Mouse (Mus musculus): Measurements from ENCODE around the gene Astn1. TPM values are rescaled to one million over a fixed set of nuclear protein-coding genes. Genes with fewer than 3 reads are reported as not detected.
A peak's percentile ranks its signal among the peaks of the same experiment; 100 is the strongest.

Gene Astn1
- polyA plus RNA-seq, 1 experiment = not detected

DNA sequence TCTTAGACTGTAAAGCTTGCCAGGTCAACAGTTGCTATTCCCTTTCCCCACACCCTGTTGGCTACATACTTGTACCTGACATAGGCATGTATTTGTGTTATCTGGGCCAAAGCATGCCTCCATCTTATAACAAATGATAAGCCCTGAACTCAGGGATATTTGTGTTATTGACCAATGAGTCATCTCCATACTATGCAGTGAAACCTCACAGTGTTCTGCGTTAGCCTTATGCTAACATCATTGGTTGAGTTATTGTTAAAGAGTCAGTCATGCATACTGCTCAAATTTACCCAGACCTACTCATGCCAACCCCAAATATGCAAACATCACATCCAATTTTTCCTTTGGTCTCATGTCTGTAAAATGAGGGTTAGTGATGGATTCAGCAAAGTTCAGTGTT is 339.3 kb downstream of the Astn1 start:
- no peak overlapping the region for H3K4me3 ChIP-seq (ENCODE audit: insufficient read depth, poor library complexity, severe bottlenecking)
- TF ChIP-seq FOSL1 (IDR thresholded peaks at IDR 0.05; ENCODE audit: insufficient read depth, low read length, poor library complexity, severe bottlenecking) (no peak), CEBPB (IDR thresholded peaks at IDR 0.05; ENCODE audit: low read depth) (no peak), CTCF (IDR thresholded peaks at IDR 0.05; ENCODE audit: control insufficient read depth, insufficient read depth, insufficient read length) (no peak), MAX (IDR thresholded peaks at IDR 0.05) (no peak), USF1 (IDR thresholded peaks at IDR 0.05; ENCODE audit: low read depth) (no peak), MYOD1 (IDR thresholded peaks at IDR 0.05; ENCODE audit: control insufficient read depth, insufficient read length, low read depth) (no peak)
- no peak overlapping the region for H3ac ChIP-seq (ENCODE audit: control insufficient read depth, insufficient read length, low read depth)
- H3K79me2 ChIP-seq (ENCODE audit: control insufficient read depth, insufficient read depth) = no peaks in the 10 kb centered on the region
- no peaks in the 10 kb centered on the region for H3K36me3 ChIP-seq (ENCODE audit: control insufficient read depth, insufficient read depth)
- no peaks in the 10 kb centered on the region for H3K79me3 ChIP-seq (ENCODE audit: low read depth)
- H3K27me3 ChIP-seq (ENCODE audit: control insufficient read depth, insufficient read depth, insufficient read length) = no peaks in the 10 kb centered on the region

DNA sequence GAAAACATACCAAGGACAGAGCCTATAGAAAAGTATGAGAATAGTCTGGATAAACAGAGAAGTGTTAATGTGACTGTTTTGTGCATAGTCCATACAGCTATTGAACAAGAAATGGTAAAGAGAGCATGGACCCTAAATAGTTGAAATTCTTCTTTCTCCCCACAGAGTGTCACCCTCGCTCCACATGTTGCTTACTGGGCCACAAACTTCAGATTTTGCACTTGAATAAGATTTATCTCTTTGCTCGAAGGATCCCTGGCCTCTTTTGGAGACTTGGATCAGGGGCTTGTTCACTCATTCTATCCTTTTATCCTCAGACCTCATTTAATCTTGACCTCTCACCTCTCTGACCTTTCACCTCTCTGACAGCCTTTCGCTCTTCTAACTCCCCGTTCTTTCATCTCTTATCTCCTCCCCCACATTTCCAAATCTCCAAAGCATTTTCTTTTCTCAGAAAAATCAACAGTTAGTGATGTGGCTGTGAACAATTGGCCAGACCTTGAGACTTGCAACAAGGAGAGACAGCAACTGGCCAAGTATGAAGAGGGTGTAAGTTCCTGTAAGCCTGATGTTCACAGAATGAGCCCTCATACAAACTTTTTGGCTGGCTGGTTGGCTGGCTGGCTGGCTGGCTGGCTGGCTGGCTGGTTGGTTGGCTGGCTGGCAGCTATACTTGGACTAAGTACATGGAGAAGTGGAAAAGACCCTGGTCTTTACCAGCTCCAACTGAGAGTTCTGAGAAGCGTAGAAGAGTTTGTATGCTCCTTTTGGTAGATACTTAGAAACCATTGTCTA is 351.4 kb downstream of the Astn1 start:
- Histone ChIP-seq H3K27me3 (ENCODE audit: control insufficient read depth, insufficient read depth, insufficient read length) (no peaks in the 10 kb centered on the region), H3K79me3 (ENCODE audit: low read depth) (no peaks in the 10 kb centered on the region)

DNA sequence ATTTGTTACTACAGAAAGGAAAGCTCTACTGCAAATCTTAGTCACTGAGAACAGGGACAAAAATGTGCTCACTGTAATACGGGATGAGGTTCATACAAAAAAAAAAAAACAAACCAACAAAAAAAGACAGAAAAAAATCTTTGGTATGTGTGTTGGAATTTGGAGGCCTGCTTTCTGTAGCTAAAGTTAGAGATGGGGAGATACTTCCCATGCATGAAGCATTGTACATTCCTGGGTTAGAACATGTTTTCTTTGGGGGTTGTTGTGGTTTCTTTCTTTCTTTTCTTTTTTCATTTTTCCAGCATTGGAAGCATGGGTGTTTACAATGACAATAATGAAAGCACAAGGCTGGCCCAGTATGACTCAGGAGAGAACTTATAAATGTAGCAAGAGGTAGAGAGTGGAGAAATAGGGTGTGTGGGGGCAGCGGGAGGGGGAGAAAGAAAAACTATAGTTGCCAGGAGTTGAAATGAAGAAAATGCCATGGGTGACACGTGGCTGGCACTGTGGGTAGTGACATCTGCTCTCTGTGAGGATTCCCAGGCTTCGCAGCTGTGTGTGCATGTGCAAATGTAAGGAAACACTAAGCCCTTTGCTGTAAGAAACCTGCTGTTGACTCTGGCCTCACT is 370.9 kb downstream of the Astn1 start:
- H3K4me3 ChIP-seq (ENCODE audit: insufficient read depth, poor library complexity, severe bottlenecking) = no peak overlapping the region
- no peak overlapping the region for H3ac ChIP-seq (ENCODE audit: control insufficient read depth, insufficient read length, low read depth)
- H3K79me2 ChIP-seq (ENCODE audit: control insufficient read depth, insufficient read depth) = no peaks in the 10 kb centered on the region
- no peaks in the 10 kb centered on the region for H3K36me3 ChIP-seq (ENCODE audit: control insufficient read depth, insufficient read depth)
- no peaks in the 10 kb centered on the region for H3K27me3 ChIP-seq (ENCODE audit: control insufficient read depth, insufficient read depth, insufficient read length)
- no peak for TF ChIP-seq CTCF (IDR thresholded peaks at IDR 0.05; ENCODE audit: control insufficient read depth, insufficient read depth, insufficient read length)
- TF ChIP-seq MYOG (IDR thresholded peaks at IDR 0.05; ENCODE audit: control insufficient read depth, extremely low read depth, insufficient read length) = no peak
- peak; percentile 82 for TF ChIP-seq MAX (IDR thresholded peaks at IDR 0.05)
- TF ChIP-seq MYOD1 (IDR thresholded peaks at IDR 0.05; ENCODE audit: control insufficient read depth, insufficient read length, low read depth) = peak; percentile 67
- TF ChIP-seq CEBPB (IDR thresholded peaks at IDR 0.05; ENCODE audit: low read depth) = peak; percentile 52
- peak; percentile 67 for TF ChIP-seq USF1 (IDR thresholded peaks at IDR 0.05; ENCODE audit: low read depth)
- no peaks in the 10 kb centered on the region for H3K79me3 ChIP-seq (ENCODE audit: low read depth)

More for the DNA sequence above, 351.4 kb downstream of the Astn1 start:
- TF ChIP-seq CTCF (IDR thresholded peaks at IDR 0.05; ENCODE audit: control insufficient read depth, insufficient read depth, insufficient read length) = peak; percentile 25
- TF ChIP-seq MYOG (IDR thresholded peaks at IDR 0.05; ENCODE audit: control insufficient read depth, extremely low read depth, insufficient read length) = no peak
- Histone ChIP-seq H3K79me2 (ENCODE audit: control insufficient read depth, insufficient read depth) (no peaks in the 10 kb centered on the region), H3K4me3 (ENCODE audit: insufficient read depth, poor library complexity, severe bottlenecking) (no peak overlapping the region), H3K36me3 (ENCODE audit: control insufficient read depth, insufficient read depth) (no peaks in the 10 kb centered on the region), H3ac (ENCODE audit: control insufficient read depth, insufficient read length, low read depth) (no peak overlapping the region)

DNA sequence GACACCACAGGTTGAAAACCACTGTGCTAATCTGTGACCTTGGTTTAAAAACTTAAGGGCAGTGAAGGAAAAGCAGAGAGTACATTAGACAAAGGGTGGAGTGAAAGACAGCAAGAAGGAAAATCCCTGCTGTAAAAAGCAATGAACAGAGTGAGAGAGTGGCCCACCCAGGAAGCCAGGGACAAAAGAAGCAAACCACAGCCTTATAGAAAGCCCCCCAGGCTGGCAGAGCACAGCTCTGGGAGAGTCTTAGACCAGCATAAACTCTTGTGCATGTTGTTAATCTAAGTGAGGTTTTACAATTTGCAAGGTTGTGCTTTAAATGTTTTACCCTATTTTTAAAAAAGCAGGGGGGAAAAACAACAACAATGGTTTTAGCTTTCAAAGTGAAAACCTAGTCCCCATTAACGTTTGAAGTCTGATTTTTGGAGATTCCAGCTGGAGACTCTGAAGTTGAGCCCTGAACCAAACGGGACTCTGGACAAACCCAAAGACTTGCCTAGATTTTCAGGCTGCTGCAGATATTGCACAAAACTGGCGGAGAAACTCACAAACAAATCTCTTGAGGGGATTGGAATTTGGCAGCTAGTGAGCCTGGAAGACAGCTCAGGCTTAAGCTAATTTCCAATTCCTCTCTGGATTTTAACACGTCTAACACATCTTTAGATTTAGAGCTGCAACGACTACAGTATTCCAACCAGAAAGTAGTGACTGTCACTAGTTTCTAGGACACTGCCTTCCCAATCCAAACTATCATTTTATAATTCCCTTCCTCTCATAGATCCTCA is 377.3 kb downstream of the Astn1 start:
- no peaks in the 10 kb centered on the region for H3K79me2 ChIP-seq (ENCODE audit: control insufficient read depth, insufficient read depth)
- no peaks in the 10 kb centered on the region for H3K27me3 ChIP-seq (ENCODE audit: control insufficient read depth, insufficient read depth, insufficient read length)
- no peak overlapping the region for H3K4me3 ChIP-seq (ENCODE audit: insufficient read depth, poor library complexity, severe bottlenecking)
- H3ac ChIP-seq (ENCODE audit: control insufficient read depth, insufficient read length, low read depth) = no peak overlapping the region
- H3K36me3 ChIP-seq (ENCODE audit: control insufficient read depth, insufficient read depth) = no peaks in the 10 kb centered on the region
- no peaks in the 10 kb centered on the region for H3K79me3 ChIP-seq (ENCODE audit: low read depth)
- TF ChIP-seq FOSL1 (IDR thresholded peaks at IDR 0.05; ENCODE audit: insufficient read depth, low read length, poor library complexity, severe bottlenecking) (no peak), CEBPB (IDR thresholded peaks at IDR 0.05; ENCODE audit: low read depth) (no peak), MAX (IDR thresholded peaks at IDR 0.05) (no peak), CTCF (IDR thresholded peaks at IDR 0.05; ENCODE audit: control insufficient read depth, insufficient read depth, insufficient read length) (no peak), USF1 (IDR thresholded peaks at IDR 0.05; ENCODE audit: low read depth) (no peak), MYOG (IDR thresholded peaks at IDR 0.05; ENCODE audit: control insufficient read depth, extremely low read depth, insufficient read length) (no peak), MYOD1 (IDR thresholded peaks at IDR 0.05; ENCODE audit: control insufficient read depth, insufficient read length, low read depth) (no peak)

DNA sequence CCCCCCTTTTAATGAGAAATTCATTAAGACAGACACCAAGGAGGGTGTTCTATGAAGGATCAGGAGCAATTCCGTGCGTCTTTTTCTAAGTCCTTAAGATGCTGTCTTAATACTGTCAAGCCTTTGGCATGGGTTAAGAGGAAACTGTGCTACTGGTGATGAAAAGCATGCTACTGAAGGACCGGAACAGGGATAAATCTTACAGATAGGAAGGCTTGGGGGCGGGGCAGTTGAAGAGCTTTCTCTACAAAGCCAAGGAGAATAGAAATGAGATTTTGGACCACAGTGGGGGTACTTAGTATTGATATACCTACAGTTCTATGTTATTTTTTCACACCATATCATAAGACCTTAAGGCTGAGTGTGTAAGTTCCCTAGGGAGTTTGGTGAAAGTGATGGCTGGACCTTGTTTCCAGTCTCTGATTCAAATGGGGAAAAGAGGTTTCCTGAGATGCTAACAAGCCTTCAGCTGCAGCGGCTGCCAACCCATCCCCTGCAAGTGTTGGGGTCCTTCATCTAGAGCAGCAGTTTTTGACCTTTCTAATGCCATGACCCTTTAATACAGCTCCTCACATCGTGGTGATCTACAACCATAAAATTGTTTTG is 378.2 kb downstream of the Astn1 start:
- H3K36me3 ChIP-seq (ENCODE audit: control insufficient read depth, insufficient read depth) = no peaks in the 10 kb centered on the region
- no peak overlapping the region for H3K4me3 ChIP-seq (ENCODE audit: insufficient read depth, poor library complexity, severe bottlenecking)
- H3K27me3 ChIP-seq (ENCODE audit: control insufficient read depth, insufficient read depth, insufficient read length) = no peaks in the 10 kb centered on the region
- H3K79me2 ChIP-seq (ENCODE audit: control insufficient read depth, insufficient read depth) = no peaks in the 10 kb centered on the region
- no peaks in the 10 kb centered on the region for H3K79me3 ChIP-seq (ENCODE audit: low read depth)
- TF ChIP-seq MYOD1 (IDR thresholded peaks at IDR 0.05; ENCODE audit: control insufficient read depth, insufficient read length, low read depth) (no peak), CTCF (IDR thresholded peaks at IDR 0.05; ENCODE audit: control insufficient read depth, insufficient read depth, insufficient read length) (no peak), FOSL1 (IDR thresholded peaks at IDR 0.05; ENCODE audit: insufficient read depth, low read length, poor library complexity, severe bottlenecking) (no peak), CEBPB (IDR thresholded peaks at IDR 0.05; ENCODE audit: low read depth) (no peak), MAX (IDR thresholded peaks at IDR 0.05) (no peak), USF1 (IDR thresholded peaks at IDR 0.05; ENCODE audit: low read depth) (no peak), MYOG (IDR thresholded peaks at IDR 0.05; ENCODE audit: control insufficient read depth, extremely low read depth, insufficient read length) (no peak)
- no peak overlapping the region for H3ac ChIP-seq (ENCODE audit: control insufficient read depth, insufficient read length, low read depth)
